Mouse (Mus musculus) CH12.LX (cell line): ENCODE results near the gene Batf.

Source experiments
- CTCF ChIP-seq, 2 experiments: IDR thresholded peaks in 1 of 2; conservative IDR thresholded peaks in 1 of 2; 2 replicates each; pipeline ENCODE4 v1.5.1; 2011 to 2012; ENCODE audit warnings: low read depth in 2 of 2, low read length in 2 of 2, improper control_type of control experiment in 1 of 2, inconsistent platforms in 1 of 2, mild to moderate bottlenecking in 1 of 2, moderate library complexity in 1 of 2
- MEF2A ChIP-seq: IDR thresholded peaks from 2 replicates; pipeline ENCODE4 v1.6.1; 2014; ENCODE audit warnings: low read depth, mild to moderate bottlenecking, inconsistent platforms, low read length, improper control_type of control experiment, borderline replicate concordance

DNA sequence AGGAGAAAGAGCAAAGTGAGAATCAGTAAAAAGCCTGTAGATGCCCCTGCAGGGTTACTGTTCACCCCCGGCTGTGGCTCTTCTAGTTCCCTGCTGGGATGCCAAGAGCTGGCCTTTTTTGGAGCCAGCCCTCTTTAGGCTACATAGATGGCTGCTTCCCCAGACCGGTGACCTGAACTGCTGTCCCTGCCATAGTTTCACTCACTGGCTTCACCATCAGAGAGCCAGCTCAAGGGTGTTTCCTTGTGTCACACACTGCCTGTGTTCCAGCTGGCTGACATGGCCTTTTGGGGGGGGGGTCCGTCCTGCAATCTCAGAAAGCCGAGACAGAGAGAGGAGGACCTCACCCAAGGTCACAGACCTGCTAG is 44.9 kb upstream of the Batf start:
- TF ChIP-seq CTCF (conservative IDR thresholded peaks at IDR 0.05 in 1 of 2, IDR thresholded peaks at IDR 0.05 in 1 of 2; ENCODE audit: low read depth in 2 of 2, low read length in 2 of 2): no peak
- TF ChIP-seq MEF2A: no peak
